ENCODE assay signal across 19 mouse cellular contexts in genomic region chr10:99060588-99060987, GRCm38 (mm10).
"Had no signal": no experiment of that assay in that cellular context is flagged by ENCODE, and none has a peak within 500 bp of the region (broad histone marks: within the 10 kb centered on the region; RNA-seq: fewer than 3 reads in every experiment).

No protein-coding gene starts in this region.

- H3K4me1 ChIP-seq: liver, embryonic 13.5 days; liver, embryonic 15.5 days; lung, embryonic 15.5 days; midbrain, embryonic 12.5 days; neural tube, embryonic 13.5 days; neural tube, embryonic 15.5 days had no signal

- DNase-seq: liver, embryonic 13.5 days; liver, postnatal 0 days; midbrain, embryonic 14.5 days; retina, postnatal 1 day; right cerebral cortex, adult 18-20 months; right cerebral cortex, postnatal 25 days; right cerebral cortex, postnatal 4 days; spleen, adult 18-20 months; thymus, adult 18-20 months; thymus, postnatal 14 days; thymus, postnatal 36 days had no signal

- ATAC-seq: liver, postnatal 0 days; midbrain, embryonic 16.5 days had no signal

- H3K9me3 ChIP-seq: liver, embryonic 13.5 days; liver, embryonic 15.5 days; lung, embryonic 15.5 days; midbrain, embryonic 12.5 days; neural tube, embryonic 13.5 days; neural tube, embryonic 15.5 days had no signal

- H3K9ac ChIP-seq: liver, embryonic 13.5 days; liver, embryonic 15.5 days; liver, postnatal 0 days; lung, embryonic 15.5 days; midbrain, embryonic 12.5 days; neural tube, embryonic 13.5 days; neural tube, embryonic 15.5 days had no signal

- H3K4me3 ChIP-seq: liver, embryonic 13.5 days; liver, embryonic 15.5 days; lung, embryonic 15.5 days; midbrain, embryonic 12.5 days; myocyte; neural tube, embryonic 13.5 days; neural tube, embryonic 15.5 days had no signal

- H3K36me3 ChIP-seq: liver, embryonic 13.5 days; liver, embryonic 15.5 days; lung, embryonic 15.5 days; midbrain, embryonic 12.5 days; neural tube, embryonic 13.5 days; neural tube, embryonic 15.5 days had no signal

- H3K4me2 ChIP-seq: liver, embryonic 11.5 days; liver, embryonic 13.5 days; liver, embryonic 15.5 days; lung, embryonic 15.5 days; midbrain, embryonic 12.5 days; neural tube, embryonic 13.5 days; neural tube, embryonic 15.5 days had no signal

- H3K27ac ChIP-seq: liver, embryonic 13.5 days; liver, embryonic 15.5 days; lung, embryonic 15.5 days; midbrain, embryonic 12.5 days; neural tube, embryonic 13.5 days; neural tube, embryonic 15.5 days had no signal

- H3K27me3 ChIP-seq: liver, embryonic 13.5 days; liver, embryonic 15.5 days; lung, embryonic 15.5 days; midbrain, embryonic 12.5 days; neural tube, embryonic 13.5 days; neural tube, embryonic 15.5 days had no signal
